Mouse (Mus musculus) lung, postnatal 10 days (tissue): ENCODE measurements at regions not wholly inside any gene's neighbourhood (a gene's known extent, or its start where the extent isn't known, plus 50 kb on each side); places are given as distances from the start of the nearest gene placed in this dataset.
"Not testable (repeated sequence)": the region's sequence is repeated elsewhere in the genome, so short reads cannot be mapped to it uniquely, and the experiment has no call there.

Experiments
- DNase-seq: peaks from one replicate; pipeline ENCODE4 v3.0.0; 2021

GRCm38 (mm10) chr6:95058017-95058416 is 59.0 kb upstream of the Kbtbd8 start:
- peak; percentile 29 for DNase-seq

- DNase-seq: no peak
Measured at GRCm38 (mm10) chr6:95056222-95056621, 60.8 kb upstream of the Kbtbd8 start.

GRCm38 (mm10) chr6:95053717-95054382 is 63.2 kb upstream of the Kbtbd8 start:
- DNase-seq: no peak

- not testable (repeated sequence) for DNase-seq
Measured at GRCm38 (mm10) chr6:95041351-95041750, 75.7 kb upstream of the Kbtbd8 start.

DNA sequence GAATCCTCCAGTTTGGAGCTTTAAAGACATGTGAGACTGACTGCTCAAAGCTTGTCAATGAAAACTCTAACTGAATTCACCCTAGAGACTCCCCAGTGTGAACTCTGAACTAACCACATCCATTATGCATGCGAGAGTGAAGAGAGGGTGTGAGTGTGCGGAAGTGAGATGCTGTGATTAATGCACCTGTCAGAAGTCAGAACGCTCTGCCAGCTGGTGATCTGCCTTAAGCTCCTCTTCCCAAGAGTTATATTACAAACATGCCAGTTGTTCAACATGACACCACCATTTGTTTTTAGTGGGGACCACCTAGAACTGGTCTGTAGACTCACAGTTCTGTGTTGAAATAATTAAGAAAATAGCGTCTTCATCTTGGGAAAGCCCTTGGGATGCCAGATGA is 92.8 kb upstream of the Kbtbd8 start:
- no peak for DNase-seq

DNA sequence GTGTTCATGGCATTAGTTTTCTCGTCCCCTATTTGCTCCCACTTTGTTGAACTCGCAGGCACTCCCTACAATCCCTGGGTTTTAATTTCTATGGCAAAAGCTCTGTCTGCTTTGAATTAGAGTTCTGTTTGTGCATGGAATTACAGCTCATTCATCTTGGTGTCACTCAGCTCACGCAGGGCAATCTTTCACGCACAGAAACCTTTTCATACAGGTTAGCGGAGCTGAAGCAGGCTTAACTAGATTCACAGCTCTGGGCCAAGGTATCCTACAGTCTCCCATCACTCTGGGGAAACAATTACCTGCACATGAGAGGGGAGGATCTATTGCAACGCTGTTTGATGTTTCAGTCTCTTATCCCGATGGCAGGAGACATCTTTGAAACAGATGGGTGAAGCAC is 95.3 kb upstream of the Kbtbd8 start:
- DNase-seq: no peak

DNA sequence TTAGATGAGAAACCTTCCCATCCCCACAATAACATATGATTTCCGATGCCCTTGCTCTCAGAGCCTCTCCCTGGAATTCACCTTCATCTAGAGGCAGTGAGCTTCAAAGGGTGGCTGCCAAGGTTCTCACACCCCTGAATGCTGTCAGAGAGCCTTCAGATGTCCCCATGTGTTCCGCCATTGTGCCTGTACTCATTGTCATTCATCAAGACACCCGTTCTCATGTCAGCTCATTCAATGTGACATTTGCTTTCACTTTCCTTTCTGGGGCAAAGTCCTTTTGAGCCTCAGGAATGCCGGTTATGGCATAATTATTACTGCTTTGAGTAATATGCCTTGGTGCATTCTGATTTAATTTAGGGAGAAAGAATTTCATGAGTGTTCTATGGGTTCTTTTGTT is 99.1 kb upstream of the Kbtbd8 start:
- no peak for DNase-seq

GRCm38 (mm10) chr6:95017484-95017883 is 99.6 kb upstream of the Kbtbd8 start:
- DNase-seq: no peak

GRCm38 (mm10) chr6:95013096-95013495 is 103.9 kb upstream of the Kbtbd8 start:
- DNase-seq: no peak

DNA sequence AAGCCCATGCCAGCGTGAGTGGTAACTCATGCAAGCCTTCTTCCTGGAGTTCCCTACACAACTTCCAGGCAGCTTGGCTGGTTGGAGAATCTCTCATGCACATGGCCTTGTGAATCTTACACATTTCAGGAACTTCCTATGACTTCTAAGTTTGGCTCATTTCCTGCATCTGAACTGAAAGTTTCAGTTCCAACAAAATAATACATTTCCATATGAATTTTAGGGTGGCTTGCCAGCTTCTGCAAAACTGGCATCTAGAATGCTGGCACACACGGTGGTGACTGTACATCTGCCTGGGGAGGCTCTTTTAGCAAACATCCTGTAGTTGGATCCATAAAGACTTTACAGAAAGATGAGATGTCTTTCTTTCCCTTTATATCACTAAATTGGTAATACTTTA is 110.6 kb upstream of the Kbtbd8 start:
- DNase-seq: no peak

- DNase-seq: no peak
Measured at GRCm38 (mm10) chr6:95003716-95004115, 113.3 kb upstream of the Kbtbd8 start.

GRCm38 (mm10) chr6:94999562-94999961 is 117.5 kb upstream of the Kbtbd8 start:
- no peak for DNase-seq

- peak; percentile 10 for DNase-seq
Measured at GRCm38 (mm10) chr6:94999002-94999401, 118.0 kb upstream of the Kbtbd8 start.

GRCm38 (mm10) chr6:94998371-94998770 is 118.7 kb upstream of the Kbtbd8 start:
- DNase-seq: no peak

GRCm38 (mm10) chr6:94994376-94994775 is 122.7 kb upstream of the Kbtbd8 start:
- DNase-seq: no peak

DNA sequence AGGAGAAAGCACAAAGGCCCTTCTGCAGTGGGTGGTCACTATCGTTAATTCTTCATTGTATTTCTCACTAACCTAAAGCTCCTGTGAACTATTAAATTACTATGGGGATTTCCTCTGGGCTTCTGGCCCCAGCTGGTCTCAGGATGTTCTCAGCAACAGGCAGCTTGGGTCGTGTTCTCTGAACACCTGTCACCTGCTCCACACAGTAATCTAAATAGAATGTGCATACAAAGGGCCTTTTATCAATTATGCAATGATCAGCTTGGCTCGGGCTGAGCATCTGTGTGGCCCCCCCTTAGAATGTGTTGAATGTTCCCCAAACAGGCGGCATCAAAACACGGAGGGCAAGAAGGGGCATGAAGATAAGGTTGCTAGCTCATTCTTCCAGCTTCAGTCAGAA is 129.6 kb upstream of the Kbtbd8 start:
- DNase-seq: no peak

DNA sequence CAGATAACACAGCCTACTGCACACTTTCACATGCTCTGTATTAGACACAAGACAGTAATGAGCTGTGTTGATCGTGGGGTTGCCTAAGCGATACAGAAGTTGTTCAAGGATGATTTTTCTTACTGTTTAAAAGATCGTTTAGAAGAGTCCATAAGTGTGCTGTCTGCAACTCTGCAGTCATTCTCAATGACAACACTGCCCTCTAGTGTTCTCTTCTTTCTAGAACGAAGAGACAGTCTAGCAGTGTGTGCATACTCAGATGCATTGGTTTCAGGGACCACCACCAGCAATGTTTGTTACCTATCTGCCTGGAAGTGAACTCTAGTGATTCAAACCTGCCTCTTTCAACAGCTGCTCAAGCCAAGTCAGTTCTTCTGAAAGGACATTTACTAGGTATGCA is 130.7 kb upstream of the Kbtbd8 start:
- DNase-seq: peak; percentile 59

GRCm38 (mm10) chr6:94984411-94984895 is 132.6 kb upstream of the Kbtbd8 start:
- DNase-seq: no peak

GRCm38 (mm10) chr6:94968683-94969082 is 148.4 kb upstream of the Kbtbd8 start:
- no peak for DNase-seq

DNA sequence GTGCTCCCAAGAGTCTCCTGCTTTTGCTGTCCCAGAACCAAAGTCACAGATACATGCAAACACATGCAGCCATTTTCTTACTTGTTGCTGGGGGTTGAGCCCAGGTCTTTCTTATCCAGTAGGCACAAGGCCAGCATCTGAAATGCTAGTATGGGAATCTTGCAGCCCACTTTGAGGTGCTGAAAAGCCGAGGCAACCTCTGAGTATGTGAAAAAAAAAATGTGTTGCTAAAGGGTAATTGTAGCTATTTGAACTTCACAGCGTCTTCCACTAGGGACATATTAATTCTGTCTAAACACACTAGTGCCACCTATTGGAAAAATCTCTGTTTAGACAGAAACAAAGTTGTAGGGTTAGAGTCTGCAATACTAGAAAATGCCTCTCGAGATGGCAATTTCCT is 150.1 kb upstream of the Kbtbd8 start:
- DNase-seq: peak; percentile 32

DNA sequence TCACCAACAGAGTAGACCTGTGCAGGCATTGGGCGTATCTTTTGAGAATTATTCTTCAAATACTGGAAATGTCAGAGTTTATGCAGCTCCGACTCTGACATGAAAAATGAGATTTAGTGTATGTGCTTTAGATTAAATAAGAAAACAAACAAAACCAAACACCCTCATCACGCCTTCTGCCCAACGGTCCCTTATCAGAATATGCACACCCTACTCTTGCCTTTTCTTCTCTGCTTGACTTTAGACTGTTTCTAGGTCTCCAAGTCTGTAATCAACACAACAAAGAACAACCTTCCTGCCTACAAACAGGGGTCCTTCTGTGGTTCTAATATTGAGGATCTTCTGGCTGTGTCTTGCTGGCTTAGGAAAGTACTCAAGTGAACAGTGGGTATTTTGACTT is 153.8 kb upstream of the Kbtbd8 start:
- no peak for DNase-seq

DNA sequence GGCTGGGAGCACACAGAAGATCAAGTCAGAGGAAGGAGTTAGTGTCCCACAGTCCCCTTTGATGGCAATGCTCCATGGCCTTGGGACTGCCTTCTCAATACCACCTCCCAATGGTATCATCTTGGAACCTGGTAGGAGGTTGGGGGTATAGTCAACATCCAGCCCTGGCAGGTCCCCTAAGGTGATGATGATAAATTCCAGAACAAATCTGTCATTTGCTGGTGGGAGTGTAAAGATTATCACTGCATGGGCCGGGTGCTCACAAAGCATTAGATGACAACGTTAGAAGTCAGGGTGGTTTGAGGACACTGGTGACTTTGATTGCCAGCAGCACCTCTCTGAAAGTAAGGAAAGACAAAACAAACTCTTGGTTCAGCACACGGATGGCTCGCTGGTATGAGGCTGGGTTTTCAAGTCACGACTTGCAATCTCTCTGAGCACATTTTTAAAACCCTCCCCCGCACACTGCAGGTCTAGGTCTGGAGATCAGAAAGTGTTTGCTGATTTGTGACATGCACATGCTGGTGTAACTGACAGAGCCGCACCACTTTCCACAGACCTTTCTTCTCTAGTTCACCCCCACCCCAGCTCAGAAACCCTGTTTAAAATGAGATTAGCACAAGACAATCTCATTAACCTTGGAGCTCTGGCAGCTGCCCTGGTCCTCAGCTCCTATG is 154.5 kb upstream of the Kbtbd8 start:
- no peak for DNase-seq

DNA sequence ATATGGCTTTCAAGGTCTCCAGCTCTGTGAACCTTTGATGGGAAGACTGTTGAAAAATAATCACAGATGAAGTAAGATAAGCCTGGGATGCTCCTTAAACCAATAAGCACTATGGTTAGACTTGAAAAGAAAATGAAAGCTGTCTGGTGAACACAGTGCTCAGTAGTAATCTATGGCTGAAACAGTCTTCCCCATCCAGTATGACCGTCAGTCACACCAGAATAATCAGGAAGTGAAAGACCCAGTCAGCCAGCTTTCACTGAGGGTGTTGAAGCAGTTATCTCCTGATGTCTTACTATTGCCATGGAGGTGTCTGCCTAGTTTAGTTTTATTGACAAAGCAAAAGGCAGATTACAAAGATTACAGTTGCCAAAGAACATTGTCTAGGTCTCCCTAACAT is 155.2 kb upstream of the Kbtbd8 start:
- no peak for DNase-seq

DNA sequence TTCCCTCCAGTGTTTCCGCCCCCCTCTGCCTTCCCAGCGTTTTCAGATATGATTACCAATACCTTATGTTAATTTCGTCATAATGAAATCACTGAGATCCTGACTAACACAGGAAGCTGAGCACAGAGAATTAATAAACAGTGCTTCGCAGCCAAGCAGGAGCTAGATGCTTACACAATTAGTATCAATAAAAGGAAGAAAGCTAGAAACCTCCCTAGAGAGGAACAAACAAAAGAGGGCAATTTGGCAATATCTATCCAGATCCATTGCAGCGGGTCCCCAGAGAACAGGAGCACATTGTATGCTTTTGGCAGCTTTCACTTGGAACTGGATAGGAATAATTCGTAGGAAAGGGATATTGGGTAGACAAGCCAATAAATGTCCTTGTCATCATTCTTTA is 159.1 kb upstream of the Kbtbd8 start:
- no peak for DNase-seq

DNA sequence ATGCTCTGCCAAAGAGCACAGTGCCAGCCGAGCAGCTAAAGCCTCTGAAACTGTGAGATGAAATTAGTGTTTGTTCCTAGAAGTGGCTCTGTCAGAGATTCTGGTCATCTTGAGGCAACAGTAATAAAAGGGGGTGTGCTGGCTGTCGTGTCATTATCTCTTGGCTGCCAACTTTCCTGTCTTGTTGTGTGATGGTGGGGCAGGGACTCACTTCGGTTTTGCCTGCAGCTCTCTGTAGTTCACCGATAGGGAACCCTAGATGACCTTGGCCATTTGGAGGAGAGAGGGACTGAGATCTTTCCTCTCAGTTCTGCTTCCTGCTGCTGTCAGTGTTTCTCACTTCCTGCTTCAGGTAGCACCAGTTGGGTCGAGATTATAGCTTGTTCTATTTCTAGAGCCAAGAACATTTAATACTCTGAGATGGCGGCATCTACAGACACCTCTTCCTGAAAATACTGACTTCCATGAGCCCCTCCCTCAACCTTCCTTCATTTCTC is 159.8 kb upstream of the Kbtbd8 start:
- DNase-seq: no peak
